Mouse (Mus musculus) lung, postnatal 0 days (tissue): ENCODE data around the gene Wdtc1.

Experiments
- CTCF ChIP-seq: IDR thresholded peaks from 2 replicates; pipeline ENCODE4 v1.5.1; 2016; ENCODE audit warnings: antibody characterized with exemption, mild to moderate bottlenecking
- EP300 ChIP-seq: IDR thresholded peaks from 2 replicates; pipeline ENCODE4 v1.6.1; 2016; ENCODE audit warnings: antibody characterized with exemption, mild to moderate bottlenecking, control low read depth

DNA sequence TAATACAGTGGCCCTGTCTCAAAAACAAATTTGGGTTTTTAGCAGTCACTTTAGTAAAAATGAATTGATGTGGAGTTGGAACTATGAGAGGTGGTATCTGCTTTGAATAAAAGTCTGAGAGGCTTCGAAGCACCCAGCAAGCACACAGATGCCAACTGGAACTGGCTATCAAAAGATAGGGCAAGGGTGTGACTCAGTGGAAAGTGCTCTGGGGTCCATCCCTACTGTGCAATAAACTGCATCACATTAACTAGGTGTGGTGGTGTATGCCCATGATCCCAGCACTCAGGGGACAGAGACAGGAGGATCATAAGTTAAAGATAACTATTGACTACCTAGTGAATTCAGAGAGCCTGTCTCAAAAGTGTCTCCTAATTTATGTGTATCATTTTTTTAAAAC is 62.0 kb downstream of the Wdtc1 start:
- no peak for TF ChIP-seq CTCF
- no peak for TF ChIP-seq EP300
